Mouse (Mus musculus) ES-E14 (cell line): ENCODE measurements around the gene Dscam. TPM values are rescaled to one million over a fixed set of nuclear protein-coding genes. Genes with fewer than 3 reads are reported as not detected.

Experiments used
- DNase-seq: peaks from one replicate; pipeline ENCODE4 v3.0.0-alpha.2; 2013; ENCODE audit warnings: low read depth, low spot score
- H3K27ac ChIP-seq: 2 replicates; pipeline ENCODE4 v1.5.1; 2012; ENCODE audit warnings: low read depth, mild to moderate bottlenecking, low read length, moderate library complexity, mixed read lengths; ENCODE audit not compliant: poor library complexity, insufficient read depth, severe bottlenecking
- H3K36me3 ChIP-seq: 2 replicates; pipeline ENCODE4 v1.6.1; 2012; ENCODE audit warnings: mild to moderate bottlenecking, low read length, moderate library complexity, mixed read lengths; ENCODE audit not compliant: control insufficient read depth, poor library complexity, insufficient read depth, severe bottlenecking
- H3K4me1 ChIP-seq, 2 experiments: fragments of 150-350 bp in 1 of 2; sonication (generic) in 1 of 2; 2 replicates each; pipeline ENCODE4 v1.6.1; 2012; ENCODE audit warnings: low read length in 2 of 2, mild to moderate bottlenecking in 1 of 2, mixed read lengths in 1 of 2; ENCODE audit not compliant: control insufficient read depth in 2 of 2, insufficient read depth in 2 of 2, poor library complexity in 1 of 2
- H3K4me3 ChIP-seq, 2 experiments: fragments of 150-350 bp in 1 of 2; sonication (generic) in 1 of 2; 2 replicates each; pipeline ENCODE4 v1.5.1; 2012; ENCODE audit warnings: low read length in 2 of 2, low read depth in 1 of 2, mild to moderate bottlenecking in 1 of 2, mixed read lengths in 1 of 2; ENCODE audit not compliant: insufficient read depth in 1 of 2, poor library complexity in 1 of 2, severe bottlenecking in 1 of 2
- H3K9ac ChIP-seq: 2 replicates; pipeline ENCODE4 v1.6.1; 2012; ENCODE audit warnings: low read depth, mild to moderate bottlenecking, low read length, mixed read lengths; ENCODE audit not compliant: poor library complexity, insufficient read depth, severe bottlenecking
- H3K9me3 ChIP-seq: fragments of 150-350 bp; sonication (generic); 2 replicates; pipeline ENCODE4 v1.6.1; 2012; ENCODE audit warnings: low read depth, mild to moderate bottlenecking, low read length; ENCODE audit not compliant: control insufficient read depth, insufficient read depth
- CHD2 ChIP-seq: IDR thresholded peaks from 2 replicates; pipeline ENCODE4 v1.6.1; 2014; ENCODE audit warnings: mild to moderate bottlenecking, low read depth, low read length, inconsistent platforms
- HCFC1 ChIP-seq: IDR thresholded peaks from 2 replicates; pipeline ENCODE4 v1.6.1; 2012; ENCODE audit warnings: low read length, inconsistent platforms, borderline replicate concordance; ENCODE audit not compliant: insufficient read depth
- MAFK ChIP-seq: IDR thresholded peaks from 2 replicates; pipeline ENCODE4 v1.6.1; 2014; ENCODE audit warnings: mild to moderate bottlenecking, low read depth, low read length, inconsistent platforms; ENCODE audit not compliant: insufficient read depth
- ZC3H11A ChIP-seq: IDR thresholded peaks from 2 replicates; pipeline ENCODE4 v1.6.1; 2012; ENCODE audit warnings: low read depth, mild to moderate bottlenecking, inconsistent platforms, low read length, borderline replicate concordance
- ZNF384 ChIP-seq: IDR thresholded peaks from 2 replicates; pipeline ENCODE4 v1.6.1; 2012; ENCODE audit warnings: low read depth, low read length, inconsistent platforms
- in situ Hi-C, 2 experiments: fragments of 600-800 bp; cut with MboI; formaldehyde crosslinking; loops; one replicate each; pipeline ENCODE4 v1.15.1; 2025; ENCODE audit warnings: low sequenced_read_pairs in 2 of 2, inconsistent platforms in 1 of 2; ENCODE audit not compliant: unreplicated experiment in 2 of 2
- total RNA-seq: library from RNA; depleted of rRNA; stranded (reverse); fragments of 300-350 nt; gene quantifications from 2 replicates; pipeline ENCODE4 v1.2.3, GENCODE M21; 2012

The Dscam gene
- total RNA-seq, 1 experiment = 0.04 TPM

DNA sequence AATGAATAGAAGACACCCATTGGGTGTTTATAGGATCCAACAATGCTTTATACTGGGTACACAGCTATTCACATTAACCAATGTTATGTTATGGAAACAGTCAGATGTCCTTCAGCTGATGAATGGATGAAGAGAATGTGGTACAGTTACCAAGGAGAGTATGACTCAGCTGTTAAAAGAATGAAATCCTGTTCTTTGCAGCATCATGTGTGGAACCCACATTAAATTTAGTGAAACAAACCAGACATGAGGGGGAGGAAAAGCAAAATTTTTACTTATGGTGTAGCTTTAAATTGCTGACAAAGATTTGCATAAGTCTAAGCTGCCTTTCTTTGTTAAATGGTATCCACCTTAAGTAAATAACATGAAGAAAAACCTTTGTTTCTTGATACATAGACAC lies 610.8 kb downstream of the Dscam start:
- TF ChIP-seq ZC3H11A = no peak
- in situ Hi-C loops = no loop called here
- H3K9me3 ChIP-seq = no peaks in the 10 kb centered on the region

DNA sequence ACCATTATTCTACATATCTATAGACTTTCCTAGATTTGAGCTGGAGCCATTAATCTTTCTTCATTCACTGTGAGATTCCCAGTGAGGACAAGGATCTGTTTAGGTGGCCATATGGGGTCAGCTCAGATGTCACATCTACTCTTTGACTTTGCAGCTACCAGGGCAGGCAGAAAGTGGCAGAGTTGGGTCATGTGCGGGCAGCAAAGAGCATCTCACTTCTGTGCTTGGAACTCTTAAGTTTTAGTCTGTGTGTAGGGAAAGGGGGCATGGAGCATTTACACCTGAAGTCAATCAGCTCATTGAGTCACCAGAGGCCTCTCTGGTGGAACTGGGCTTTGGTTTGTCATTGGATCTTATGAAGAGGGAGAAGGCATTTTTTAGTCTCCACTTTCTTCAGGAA lies 612.2 kb downstream of the Dscam start:
- DNase-seq = no peak
- Histone ChIP-seq H3K36me3 (no peaks in the 10 kb centered on the region), H3K9me3 (no peaks in the 10 kb centered on the region), H3K4me1 (no peaks in the 10 kb centered on the region), H3K9ac (no peak overlapping the region), H3K27ac (no peak overlapping the region), H3K4me3 (no peak overlapping the region)
- in situ Hi-C loops = no loop called here
- TF ChIP-seq ZNF384 (no peak), HCFC1 (no peak), CHD2 (no peak), MAFK (no peak)

More for the DNA sequence above, 610.8 kb downstream of the Dscam start:
- Histone ChIP-seq H3K4me1 (no peaks in the 10 kb centered on the region), H3K4me3 (no peak overlapping the region), H3K27ac (no peak overlapping the region), H3K9ac (no peak overlapping the region), H3K36me3 (no peaks in the 10 kb centered on the region)
- no peak for DNase-seq

DNA sequence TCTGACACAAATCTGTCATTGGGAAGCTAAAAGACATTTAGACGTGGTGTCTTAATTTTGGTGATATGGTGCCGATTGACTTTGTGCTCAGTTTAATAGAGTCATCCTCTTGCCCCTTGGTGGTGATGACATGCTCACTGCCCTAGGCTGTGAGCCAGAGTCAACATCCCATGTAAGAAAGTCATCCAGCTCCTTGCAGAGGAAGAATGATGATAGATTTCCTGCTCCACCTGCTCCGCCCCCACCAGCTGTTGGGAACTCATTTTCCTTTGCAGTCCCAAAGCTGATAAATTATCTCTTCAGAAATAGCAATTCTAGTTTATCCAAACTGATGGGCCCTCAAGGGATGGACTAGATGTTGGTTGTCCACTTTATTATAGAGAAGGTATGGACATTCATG lies 613.9 kb downstream of the Dscam start:
- in situ Hi-C loops = no loop called here
- H3K4me1 ChIP-seq = no peaks in the 10 kb centered on the region
- H3K9me3 ChIP-seq = no peaks in the 10 kb centered on the region
- no peak overlapping the region for H3K27ac ChIP-seq
- H3K36me3 ChIP-seq = no peaks in the 10 kb centered on the region
- DNase-seq = no peak
- H3K4me3 ChIP-seq = no peak overlapping the region
- TF ChIP-seq CHD2 = no peak
- no peak for TF ChIP-seq MAFK
- TF ChIP-seq ZC3H11A = no peak
- TF ChIP-seq HCFC1 = no peak
- TF ChIP-seq ZNF384 = no peak
- H3K9ac ChIP-seq = no peak overlapping the region

DNA sequence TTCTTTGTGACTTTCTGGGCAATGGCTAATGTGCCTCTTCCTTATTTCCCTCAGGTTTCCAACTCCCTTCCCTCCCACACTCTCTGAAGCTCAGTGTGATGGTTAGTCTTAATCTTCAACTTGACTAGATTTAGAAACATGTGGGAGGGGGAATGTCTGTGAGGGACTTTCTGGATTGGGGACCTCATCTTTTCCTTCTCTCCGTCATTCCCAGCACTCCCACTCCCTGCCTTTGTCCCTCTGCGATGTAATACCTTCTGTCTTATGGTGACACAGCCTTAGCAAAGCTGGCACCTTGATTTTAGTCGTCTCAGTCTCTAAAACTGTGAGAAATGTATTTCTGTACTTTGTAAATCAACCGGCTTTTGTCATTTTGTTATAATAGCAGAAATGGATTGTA lies 615.1 kb downstream of the Dscam start:
- no peaks in the 10 kb centered on the region for H3K9me3 ChIP-seq
- H3K36me3 ChIP-seq = no peaks in the 10 kb centered on the region
- H3K4me3 ChIP-seq = no peak overlapping the region
- H3K4me1 ChIP-seq = no peaks in the 10 kb centered on the region
- no peak for TF ChIP-seq ZNF384
- no peak for TF ChIP-seq CHD2
- no peak for TF ChIP-seq MAFK
- no peak for TF ChIP-seq HCFC1
- TF ChIP-seq ZC3H11A = no peak
- in situ Hi-C loops = no loop called here
- DNase-seq = no peak
- H3K27ac ChIP-seq = no peak overlapping the region
- H3K9ac ChIP-seq = no peak overlapping the region

DNA sequence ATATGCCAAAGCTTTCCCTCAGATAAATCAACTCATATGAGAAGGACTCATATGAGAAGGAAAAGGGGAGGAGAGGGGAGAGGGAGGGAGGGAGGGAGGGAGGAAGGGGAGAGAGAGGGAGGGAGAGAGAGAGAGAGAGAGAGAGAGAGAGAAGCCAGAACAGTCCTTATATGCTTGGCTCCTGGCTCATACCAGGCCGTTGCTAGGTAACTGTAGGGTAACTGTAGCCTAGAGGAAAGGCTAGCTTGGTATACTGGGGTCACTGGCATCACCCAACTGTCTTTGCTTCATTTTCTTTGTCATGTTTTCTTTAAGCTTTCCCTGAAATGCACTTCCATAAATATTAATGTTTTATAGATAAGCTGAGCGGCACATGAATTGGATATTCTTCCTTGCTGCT lies 617.9 kb downstream of the Dscam start:
- no peak overlapping the region for H3K9ac ChIP-seq
- DNase-seq = no peak
- H3K4me1 ChIP-seq = peaks cover 0 to 2% of the 10 kb centered on the region in 2 experiments; a peak in 1 of 4 replicates
- H3K36me3 ChIP-seq = no peaks in the 10 kb centered on the region
- no peaks in the 10 kb centered on the region for H3K9me3 ChIP-seq
- no peak overlapping the region for H3K4me3 ChIP-seq
- TF ChIP-seq MAFK = no peak
- no peak overlapping the region for H3K27ac ChIP-seq
- in situ Hi-C loops = no loop called here
